Mouse (Mus musculus) natural killer cell, adult 2 months (primary cell): ENCODE measurements at regions not wholly inside any gene's neighbourhood (a gene's known extent, or its start where the extent isn't known, plus 50 kb on each side); places are given as distances from the start of the nearest gene placed in this dataset.

Source experiments
- DNase-seq, 2 experiments: peaks; one replicate each; pipeline ENCODE4 v3.0.0; 2022; ENCODE audit warnings: low spot score in 2 of 2

DNA sequence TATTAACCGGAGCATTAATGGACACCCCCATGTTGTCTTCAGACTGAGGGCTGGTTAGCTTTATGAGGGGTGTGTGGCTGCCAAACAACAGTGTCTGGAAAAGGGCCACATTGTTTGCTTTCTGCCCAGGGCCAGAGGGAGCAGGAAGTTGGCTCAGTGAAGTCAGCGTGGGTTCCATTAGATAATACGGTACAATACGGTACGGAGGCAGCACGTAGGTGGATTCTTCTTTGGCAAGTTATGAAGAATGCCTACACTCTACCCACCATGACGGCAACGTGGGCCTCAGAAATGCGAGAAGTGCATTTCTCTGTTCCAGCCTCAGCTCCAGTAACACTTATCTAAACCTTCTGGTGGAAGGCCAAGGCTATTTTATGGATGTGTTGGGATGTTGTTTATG, 108.2 kb downstream of the Gm10260 start:
- no peak for DNase-seq

DNA sequence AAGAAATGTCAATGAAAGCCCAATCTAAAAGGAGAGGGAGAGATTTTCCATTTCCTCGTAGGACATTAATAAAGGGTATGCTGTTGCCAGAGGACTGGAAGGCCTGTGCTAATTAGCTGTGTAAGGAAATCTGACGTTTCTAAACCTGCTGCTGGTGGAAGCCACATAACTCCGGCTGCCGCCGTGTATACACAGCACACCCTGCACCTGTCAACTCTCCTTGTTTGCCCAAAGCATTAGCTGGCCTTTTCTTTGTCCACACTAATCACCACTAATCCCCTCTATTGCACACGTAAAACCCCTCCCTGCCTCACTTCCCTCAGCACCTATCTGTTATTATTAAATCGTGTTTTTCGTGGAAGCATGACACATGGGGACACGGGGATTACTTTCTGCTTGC, 108.7 kb downstream of the Gm10260 start:
- no peak for DNase-seq

DNA sequence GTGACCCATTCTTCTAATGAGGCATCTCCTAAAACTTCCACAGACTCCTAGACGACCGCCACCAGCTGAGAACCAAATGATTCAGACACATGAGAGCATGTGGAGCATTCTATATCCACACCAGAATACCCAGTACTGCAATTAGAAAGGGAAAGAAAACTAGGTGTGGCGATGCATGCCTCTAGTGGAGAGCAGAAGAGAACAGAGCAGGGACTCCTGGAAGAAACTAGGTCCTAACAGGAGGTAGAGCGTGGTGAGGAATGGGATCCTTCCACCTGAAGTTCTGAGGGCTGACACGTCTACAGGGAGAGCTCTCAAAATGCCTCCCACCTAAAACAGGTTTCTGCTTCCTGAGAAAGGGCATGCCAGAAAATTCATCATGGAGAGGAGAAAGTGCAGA, 109.3 kb downstream of the Gm10260 start:
- DNase-seq: no peak

DNA sequence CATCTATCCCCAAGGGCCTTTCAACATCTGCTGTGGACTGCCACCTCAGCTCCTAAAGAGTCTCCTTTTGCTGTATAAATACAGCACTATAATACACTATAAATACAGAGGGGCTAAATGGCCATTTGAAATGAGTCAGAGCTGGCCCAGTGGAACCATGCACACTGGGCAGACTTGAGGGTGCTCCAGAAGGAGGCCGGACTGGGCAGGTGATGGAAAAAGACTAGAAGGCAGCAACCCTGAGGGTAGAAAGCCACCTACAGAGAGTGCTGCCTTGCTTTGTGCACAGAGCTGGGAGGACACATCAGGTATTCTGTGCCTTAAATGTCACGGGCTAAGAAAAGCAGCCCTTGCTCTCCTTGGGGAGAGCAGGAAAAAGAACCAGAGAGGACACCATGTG, 110.2 kb downstream of the Gm10260 start:
- DNase-seq: no peak

DNA sequence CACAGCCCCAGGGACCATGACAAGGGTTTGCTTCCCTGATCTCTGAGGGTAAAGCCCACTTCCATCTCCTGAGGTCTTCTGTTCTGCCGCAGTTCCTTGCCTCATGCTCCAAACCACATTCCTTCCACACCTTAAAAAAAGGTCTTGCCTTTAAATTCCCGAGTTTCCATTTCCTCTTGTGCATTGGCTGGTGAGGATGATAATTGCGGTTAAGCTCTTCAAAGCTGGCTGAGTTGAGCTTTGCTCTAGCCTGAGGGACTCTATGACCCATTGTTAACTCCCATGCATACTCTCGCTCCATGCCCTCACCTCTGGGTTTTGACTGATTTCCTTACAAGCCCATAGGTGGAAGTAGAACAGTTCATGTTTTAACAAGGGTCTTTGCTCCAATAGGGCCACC, 112.9 kb downstream of the Gm10260 start:
- no peak for DNase-seq

DNA sequence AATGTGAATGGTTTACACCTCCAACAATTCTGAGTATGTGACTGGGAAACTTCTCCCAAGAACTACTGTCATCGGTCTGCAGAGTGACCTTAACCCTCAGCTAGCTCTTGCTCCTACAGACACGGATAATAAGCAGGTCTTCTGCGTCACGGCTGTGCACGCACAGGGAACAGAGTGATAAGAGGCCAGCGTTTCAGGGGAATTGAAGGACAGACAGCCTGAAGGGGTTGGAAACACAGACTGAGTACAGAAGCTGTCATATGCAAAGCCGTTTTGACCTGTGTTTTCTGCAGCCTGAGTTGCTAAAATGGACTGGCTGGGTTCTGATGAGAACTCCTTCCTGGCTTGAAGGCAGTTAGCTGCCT, 114.4 kb downstream of the Gm10260 start:
- DNase-seq: no peak

DNA sequence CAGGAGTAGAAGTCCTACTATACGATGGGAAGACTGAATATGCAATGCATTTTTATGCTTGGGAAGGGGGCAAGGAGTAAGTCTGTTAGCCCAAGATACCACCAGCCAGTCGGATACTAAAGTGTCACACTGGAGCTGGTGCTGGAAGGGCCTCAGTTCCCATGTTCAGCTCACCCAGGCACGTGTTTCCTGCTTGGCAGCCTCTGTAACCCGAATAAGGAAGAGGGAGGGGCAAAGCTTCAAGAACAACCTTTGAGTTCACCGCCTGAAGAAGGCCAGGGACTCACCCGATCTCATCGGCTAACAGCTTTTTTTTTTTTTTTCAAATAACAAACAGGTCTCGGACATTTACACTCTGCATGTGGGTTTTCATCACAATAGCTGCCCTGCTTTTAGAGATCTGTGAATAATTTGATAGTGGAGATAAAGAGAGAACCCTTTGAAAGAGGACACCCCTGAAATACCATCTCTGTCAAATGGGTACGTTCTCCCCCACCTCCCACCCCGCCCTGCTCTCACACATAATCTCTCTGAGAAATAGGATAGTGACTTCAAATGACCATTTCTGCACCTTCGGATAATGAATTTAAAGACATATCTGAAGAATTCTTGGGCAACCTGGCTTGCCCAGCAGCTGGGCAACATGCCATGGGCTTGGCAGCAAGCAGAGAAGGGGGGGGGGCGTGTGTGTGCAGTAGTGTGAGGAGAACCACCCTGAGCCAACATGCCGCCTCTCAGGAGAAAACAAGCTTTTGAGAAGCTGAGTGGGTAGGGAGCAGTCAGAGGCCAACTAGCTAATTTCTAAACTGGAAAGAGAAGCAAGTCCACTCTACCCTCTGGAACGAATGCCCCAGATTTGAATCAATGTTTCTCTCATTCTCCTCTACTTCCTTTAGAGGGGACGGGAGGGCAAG, 115.1 kb downstream of the Gm10260 start:
- DNase-seq: no peak

DNA sequence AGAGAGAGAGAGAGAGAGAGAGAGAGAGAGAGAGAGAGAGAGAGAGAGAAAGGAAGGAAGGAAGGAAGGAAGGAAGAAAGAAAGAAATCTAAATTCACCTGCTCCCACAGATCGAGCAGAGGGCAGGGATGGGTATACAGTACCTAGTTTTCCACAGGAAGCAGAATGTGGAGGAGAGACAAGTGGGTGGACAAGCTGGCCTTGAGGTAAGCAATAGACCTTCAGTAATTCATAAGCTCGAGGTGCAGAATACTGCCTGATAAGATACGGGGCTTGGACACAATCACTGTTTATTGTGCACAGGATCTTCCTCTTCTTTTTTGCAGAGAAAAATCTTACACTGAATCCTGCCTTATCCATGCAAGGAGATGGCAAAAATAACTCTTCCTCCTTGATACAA, 120.2 kb downstream of the Gm10260 start:
- no peak for DNase-seq

DNA sequence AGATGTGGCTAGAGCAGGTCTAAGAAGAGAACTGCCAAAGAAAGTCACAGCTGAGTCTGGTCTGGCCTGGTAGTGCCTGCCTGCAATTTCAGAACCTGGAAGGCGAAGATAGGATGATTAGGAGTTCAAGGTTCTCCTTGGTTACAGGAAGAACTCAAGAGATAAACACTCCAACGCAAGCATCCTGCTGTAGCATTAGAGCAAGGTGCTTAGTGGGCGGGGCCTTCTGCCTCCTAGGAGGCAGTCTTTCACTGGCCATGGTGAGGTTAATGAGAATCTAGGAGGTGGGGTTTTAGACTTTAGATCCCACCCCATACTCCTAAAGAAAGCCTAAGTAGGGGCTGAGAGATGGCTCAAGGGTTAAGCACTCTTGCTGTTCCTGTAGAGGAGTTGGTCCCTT, 120.8 kb downstream of the Gm10260 start:
- DNase-seq: no peak

DNA sequence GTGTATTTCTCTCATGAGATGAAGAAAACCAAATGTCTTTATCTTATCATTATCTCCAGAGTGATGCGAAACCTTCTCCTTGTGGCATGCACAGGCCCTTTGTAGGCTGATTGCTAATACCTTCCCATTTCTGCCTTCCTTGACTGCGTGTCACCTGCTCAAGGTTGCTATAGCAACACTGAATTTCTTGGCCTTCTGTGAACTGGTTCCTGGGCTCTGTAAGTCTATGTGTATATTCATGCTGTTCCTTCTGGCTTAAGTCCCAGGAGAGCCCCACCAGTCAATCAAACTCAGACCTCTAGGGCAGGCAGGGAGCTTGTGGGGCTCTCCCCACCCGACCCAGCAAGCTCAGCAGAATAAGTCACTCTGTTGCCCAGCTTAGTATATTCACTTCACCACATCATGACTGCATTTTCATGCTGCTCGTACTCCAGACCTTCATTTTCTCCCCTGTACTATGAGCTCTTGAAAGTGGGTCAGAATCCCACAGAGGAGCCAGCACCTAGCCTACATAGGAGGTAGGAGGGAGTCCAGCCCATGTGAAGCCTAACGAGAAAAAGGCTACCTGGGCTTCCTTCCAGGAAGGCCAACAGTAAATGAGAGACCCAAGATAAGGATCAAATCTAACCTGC, 121.9 kb downstream of the Gm10260 start:
- no peak for DNase-seq

DNA sequence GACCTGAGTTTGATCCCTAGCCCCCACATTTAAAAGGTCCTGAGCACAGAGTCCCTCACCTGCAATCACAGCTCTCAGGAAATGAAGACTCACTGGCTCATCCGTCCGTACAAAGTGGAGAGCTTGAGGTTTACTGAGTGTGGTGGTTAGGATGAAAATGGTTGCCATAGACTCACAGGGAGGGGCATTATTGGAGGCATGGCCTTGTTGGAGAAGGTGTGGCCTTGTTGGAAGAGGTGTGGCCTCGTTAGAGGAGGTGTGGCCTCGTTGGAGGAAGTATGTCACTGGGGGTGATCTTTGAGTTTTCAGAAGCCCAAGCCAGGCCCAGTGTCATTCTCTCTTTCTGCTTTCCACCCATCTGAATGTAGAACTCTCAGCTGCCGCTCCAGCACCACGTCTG, 122.9 kb downstream of the Gm10260 start:
- DNase-seq: no peak

DNA sequence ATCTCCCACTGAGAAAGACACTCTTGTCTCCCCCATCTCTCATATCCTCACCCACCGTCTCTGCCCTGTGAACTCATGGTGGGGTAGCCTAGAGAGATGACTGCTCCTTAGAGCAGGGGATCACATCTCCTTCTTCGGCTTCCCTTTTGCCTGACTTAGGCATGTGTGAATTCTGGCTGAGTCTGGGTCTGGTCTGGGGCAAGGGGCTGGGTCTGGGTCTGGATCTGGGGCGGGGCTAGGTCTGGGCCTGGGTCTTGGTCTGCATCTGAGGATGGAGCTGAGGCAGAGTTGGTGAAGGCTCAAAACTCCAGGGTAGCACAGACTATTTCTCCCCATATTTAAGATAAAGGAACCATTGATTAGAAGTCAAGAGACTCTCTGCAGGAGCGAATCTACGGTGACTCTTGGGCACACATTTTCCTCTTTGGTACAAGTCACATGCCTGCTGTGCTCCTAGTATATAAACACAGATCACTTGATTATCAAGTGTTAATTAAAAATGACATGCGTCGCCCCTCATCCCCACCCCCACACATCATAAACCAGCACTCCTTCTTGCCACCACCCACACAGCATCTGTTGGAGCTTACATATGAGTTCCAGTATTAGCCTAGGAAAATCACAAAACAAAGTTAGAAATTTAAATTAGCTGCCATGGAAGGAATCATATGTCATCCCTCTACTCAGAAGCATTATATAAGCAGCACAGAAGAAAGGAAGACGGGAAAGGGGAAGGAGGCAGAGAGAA, 126.2 kb downstream of the Gm10260 start:
- no peak for DNase-seq

DNA sequence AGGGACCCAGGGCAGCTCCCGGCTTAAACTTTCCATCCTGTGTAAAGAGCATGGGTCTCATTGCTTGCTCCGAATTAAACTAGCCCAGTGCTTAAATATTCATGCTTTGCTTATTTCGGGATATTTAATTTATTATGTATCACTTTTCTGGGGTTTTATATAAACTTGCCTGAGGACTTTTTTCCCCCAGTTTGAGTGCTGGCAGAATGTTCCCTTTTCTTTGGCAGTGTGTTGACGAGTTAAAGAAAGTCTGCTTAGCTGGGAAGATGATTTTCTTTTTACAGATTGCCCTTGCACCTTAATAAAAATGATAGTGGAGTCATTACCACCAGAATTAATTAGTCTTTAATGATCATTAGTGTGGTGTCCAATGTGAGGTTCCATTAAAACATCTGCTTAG, 126.9 kb downstream of the Gm10260 start:
- DNase-seq: no peak

DNA sequence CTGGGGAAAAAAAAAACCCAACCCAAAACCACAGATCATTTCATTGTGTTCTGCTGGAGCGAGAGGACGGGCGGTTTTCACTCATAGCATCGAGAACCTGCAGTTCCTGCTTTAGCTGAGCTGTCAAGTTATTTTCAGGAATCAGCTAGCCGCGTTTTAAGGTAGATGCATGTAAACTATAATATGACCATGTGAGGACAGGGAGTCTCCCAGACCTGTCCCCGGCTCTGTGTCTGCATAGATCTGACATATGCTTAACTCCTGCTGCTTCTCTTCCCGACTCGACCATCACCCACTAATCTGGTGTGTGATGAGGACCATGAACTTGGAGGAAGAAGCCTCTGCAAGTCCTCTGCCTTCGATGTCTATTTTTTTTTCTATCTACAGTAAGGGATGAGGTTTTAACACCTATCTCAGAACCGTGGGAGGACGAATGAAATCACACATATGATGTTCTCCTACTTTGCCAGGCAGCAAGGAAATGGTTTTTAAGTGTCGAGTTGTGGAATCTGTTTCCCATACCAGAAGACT, 128.5 kb downstream of the Gm10260 start:
- no peak for DNase-seq

DNA sequence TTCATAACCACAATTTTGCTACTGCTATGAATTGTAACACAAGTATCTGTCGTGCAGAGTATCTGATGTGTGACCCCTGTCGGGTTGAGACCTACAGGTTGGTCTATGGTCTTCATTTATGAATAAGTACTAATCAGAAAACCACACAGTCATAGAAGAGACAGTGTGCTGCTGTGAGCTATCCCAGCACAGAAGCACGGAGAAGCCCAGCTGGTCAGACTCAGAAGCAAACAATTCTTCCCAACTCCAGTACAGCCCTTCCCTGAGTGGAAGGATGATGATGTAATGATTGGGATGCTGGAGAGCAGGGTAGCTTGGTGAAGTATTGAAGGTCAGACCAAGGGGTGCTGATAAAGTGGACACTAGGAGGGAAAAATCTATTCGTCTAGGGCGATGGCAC, 129.5 kb downstream of the Gm10260 start:
- no peak for DNase-seq

DNA sequence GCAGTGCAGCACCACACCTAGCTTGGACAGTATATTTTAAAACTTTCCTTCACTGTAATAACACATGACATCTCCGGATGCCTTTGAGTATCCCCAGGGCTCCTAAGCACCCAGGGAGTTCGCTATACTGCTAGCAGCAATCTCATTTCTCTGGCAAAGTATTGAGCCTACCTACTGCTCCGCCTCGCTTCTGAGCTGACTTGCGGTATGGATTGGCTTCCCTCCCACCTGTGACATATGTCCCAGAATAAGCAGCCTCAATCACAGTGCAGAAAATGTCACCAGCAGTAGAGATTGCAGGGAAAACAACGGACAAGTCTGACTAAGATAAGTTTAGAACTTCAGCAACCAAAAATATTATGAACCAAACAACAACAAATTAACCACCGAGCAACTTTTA, 131.8 kb downstream of the Gm10260 start:
- no peak for DNase-seq

DNA sequence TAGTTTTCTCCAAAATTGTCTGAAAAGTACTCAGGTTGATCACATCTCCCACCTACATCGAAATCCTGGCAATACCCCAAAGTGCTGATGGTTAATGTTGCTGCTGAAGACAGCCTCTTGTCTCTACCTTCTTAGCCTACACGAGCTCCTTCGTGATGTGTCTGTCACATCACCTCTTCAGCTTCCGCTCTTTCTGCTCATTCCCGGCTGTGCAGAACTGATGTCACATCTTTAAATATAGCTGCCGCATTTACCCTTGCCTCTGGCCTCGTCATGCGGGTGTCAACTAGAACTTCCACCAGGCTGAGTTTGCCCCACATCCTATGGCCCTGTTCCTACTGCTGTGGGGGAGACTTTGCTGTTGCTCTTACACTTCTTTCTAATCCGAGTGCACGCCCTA, 133.2 kb downstream of the Gm10260 start:
- peak; percentile 32 to 57 for DNase-seq

DNA sequence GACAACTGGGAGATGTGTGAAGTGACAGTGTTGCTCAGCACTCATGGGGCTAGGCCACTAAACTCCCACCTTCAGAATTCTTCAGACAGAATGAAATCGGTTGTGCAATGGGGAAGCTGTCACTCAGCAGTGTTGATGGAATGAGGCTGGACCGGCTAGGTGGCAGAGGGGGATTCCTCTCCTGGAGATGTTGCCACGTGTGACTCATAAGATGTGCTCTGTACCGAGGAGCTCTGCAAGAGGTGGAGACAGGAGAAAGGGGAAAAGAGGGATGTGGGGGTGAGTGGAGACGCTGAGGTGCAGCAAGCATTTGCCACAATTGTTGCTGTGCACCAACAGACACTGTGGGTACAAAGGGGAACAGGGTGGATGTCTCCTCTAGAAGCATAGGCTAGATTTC, 133.6 kb downstream of the Gm10260 start:
- DNase-seq: no peak

DNA sequence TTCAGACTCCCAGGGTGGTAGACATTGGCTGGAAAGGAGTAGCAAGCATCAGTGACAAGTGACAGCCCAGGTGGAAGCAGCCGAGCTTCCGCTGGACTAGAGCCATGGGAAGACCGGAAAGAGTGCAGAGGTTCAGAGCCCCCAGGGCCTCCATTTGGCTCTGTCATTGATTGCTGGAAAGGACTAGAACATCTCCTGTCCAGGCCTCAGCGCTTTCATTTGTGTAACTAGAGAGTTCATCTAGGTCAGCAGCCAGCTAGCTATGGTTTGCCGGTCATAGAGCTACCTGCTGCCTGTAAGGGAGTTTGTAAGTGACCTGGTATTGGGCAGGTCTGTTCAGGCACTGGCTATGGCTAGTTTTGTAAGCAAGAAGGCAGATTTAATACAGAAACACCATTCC, 134.3 kb downstream of the Gm10260 start:
- no peak for DNase-seq

DNA sequence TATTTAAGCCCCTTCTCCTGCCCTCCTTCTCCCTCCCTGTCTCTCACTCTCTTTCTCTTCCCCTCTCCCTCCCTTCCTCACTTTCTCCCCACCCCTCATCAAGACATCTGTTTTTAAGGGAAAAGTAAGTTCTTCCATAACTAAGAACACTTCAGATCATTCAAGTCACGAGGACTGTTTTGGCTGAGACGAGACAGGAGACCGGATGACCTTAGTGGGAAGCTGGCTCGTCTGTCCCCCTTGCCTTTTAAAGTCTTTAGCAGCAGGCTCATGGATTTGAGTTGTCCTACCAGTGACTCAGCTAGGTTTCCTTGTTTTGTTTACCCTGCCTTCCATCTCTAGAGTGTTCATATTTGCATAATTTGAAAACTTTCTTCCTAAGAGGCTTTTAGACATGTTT, 135.0 kb downstream of the Gm10260 start:
- no peak for DNase-seq

DNA sequence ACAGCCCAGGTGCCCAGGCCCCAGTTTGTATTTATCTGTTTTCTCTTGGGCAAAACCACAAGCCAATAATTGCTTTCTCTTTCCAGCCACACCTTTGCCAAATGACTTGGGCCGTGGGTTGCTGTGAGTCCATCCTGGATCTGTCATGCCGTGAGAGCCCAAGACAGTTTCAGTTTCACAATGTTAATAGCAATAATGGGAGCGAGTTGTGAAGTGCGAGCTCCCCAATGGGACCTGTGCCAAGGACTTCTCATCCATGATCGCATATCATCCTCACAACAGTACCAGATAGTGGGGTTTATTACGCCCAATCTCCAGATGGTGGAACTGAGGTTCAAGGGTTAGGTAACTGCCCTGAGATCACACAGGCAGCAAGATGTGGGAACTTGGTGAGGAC, 142.2 kb downstream of the Gm10260 start:
- no peak for DNase-seq

DNA sequence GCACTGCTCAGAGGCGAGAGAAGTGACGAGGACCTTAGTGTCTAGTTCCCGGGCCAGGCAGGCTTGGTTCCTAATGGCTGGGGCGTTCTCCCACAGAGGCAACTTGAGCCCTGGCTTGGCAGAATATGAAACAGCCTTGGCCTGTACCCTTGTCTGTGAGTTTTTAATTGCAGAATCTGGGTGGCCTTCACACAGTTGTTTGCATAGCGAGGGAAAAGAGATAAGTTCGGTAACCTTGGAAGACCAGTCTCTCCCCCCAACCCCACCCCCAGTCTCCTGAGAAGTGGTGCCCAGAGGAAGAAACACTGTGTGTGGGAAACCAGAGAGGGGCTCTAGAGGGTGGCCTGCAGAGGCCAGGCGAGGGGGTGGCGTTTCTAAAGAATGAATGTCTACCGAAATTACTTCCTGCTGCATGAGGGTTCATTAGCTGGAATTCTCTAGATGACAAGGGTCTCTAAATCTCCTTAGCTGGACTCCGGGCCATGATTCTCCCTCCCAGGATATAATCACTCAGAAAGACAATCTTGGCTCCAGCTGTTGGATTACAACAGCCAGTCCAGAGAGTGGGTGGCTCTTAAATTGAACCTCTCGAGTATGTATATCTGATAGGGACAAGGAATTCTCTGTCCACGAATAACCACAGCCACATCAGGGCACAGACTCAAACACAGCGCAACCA, 142.8 kb downstream of the Gm10260 start:
- DNase-seq: no peak
